Mouse (Mus musculus) kidney, postnatal 0 days (tissue): ENCODE data around the gene Gdi2. TPM values are rescaled to one million over a fixed set of nuclear protein-coding genes. Genes with fewer than 3 reads are reported as not detected.

Experiments
- ATAC-seq: fragments of 200-750 bp; cut with Nextera tagmentation; replicated peaks from 2 replicates; pipeline ENCODE4 v1.8.0; 2017; ENCODE audit warnings: low read depth, moderate number of reproducible peaks, moderate TSS enrichment, moderate library complexity; ENCODE audit not compliant: low FRiP score
- DNase-seq: peaks from one replicate; pipeline ENCODE4 v3.0.0-alpha.2; 2016; ENCODE audit warnings: low spot score
- H3K27ac ChIP-seq: fragments of 300-500 bp; sonication (generic); 2 replicates; pipeline ENCODE4 v1.5.1; 2014; ENCODE audit warnings: mild to moderate bottlenecking
- H3K27me3 ChIP-seq: fragments of 300-500 bp; sonication (generic); 2 replicates; pipeline ENCODE4 v1.6.1; 2014; ENCODE audit warnings: low read length, mixed read lengths; ENCODE audit not compliant: insufficient read depth
- H3K36me3 ChIP-seq: fragments of 300-500 bp; sonication (generic); 2 replicates; pipeline ENCODE4 v1.6.1; 2014; ENCODE audit warnings: low read length, mixed read lengths; ENCODE audit not compliant: insufficient read depth
- H3K4me1 ChIP-seq: fragments of 300-500 bp; sonication (generic); replicated peaks from 2 replicates; pipeline ENCODE4 v1.6.1; 2014; ENCODE audit warnings: antibody characterized with exemption, low read length, mixed read lengths; ENCODE audit not compliant: insufficient read depth
- H3K4me2 ChIP-seq: fragments of 300-500 bp; sonication (generic); 2 replicates; pipeline ENCODE4 v1.6.1; 2014; ENCODE audit warnings: mild to moderate bottlenecking, low read length, moderate library complexity, mixed read lengths
- H3K4me3 ChIP-seq: fragments of 300-500 bp; sonication (generic); replicated peaks from 2 replicates; pipeline ENCODE4 v1.5.1; 2014; ENCODE audit warnings: low read depth, low read length
- H3K9ac ChIP-seq: fragments of 300-500 bp; sonication (generic); 2 replicates; pipeline ENCODE4 v1.6.1; 2014; ENCODE audit warnings: low read depth, low read length
- H3K9me3 ChIP-seq: fragments of 300-500 bp; sonication (generic); replicated peaks from 2 replicates; pipeline ENCODE4 v1.6.1; 2016; ENCODE audit warnings: low read length, inconsistent platforms, mixed read lengths
- CTCF ChIP-seq: IDR thresholded peaks from 2 replicates; pipeline ENCODE4 v1.5.1; 2016; ENCODE audit warnings: antibody characterized with exemption, low read depth, mild to moderate bottlenecking, moderate library complexity
- WGBS: fragments of 180-500 bp; shearing (Covaris S2); extraction: QIAGEN DNeasy Blood & Tissue Kit; methylation state at CpG from one replicate; pipeline ENCODE4 v1.1.7; 2014; 5-methylcytosine and 5-hydroxymethylcytosine counted together
- polyA plus RNA-seq: library from polyadenylated mRNA; unstranded; fragments of >200 nt; fragmentation: Nextera tagmentation; extraction: Ambion mirVana; gene quantifications from 2 replicates; pipeline ENCODE4 v1.2.1, GENCODE M21; 2015

Gene Gdi2
- polyA plus RNA-seq, 1 experiment from 2014 or later, result 398 TPM

DNA sequence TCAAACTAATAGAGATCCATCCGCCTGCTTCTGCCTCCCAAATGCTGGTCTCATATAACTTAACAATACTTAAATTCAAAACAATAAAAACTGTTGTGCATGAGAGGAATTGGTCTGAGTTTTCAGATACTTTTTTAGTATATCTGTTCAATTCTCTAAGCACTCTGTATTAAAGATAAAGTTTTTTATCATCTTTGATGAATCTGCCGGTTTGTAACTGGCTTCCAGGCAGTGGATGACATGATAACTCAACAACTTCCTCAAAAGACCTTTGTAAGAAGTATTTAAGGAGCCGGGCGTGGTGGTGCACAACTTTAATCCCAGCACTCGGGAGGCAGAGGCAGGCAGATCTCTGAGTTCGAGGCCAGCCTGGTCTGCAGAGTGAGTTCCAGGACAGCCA, 58.4 kb downstream of the Gdi2 start:
- Histone ChIP-seq H3K4me1 (no peaks in the 10 kb centered on the region), H3K27ac (no peak overlapping the region), H3K9ac (no peak overlapping the region), H3K27me3 (no peaks in the 10 kb centered on the region), H3K4me2 (no peak overlapping the region), H3K4me3 (no peak overlapping the region), H3K9me3 (no peaks in the 10 kb centered on the region), H3K36me3 (0 out of 2 replicates have a peak, but pooled peaks cover 23% of the 10 kb centered on the region)
- no peak for ATAC-seq
- TF ChIP-seq CTCF, result no peak
- no peak for DNase-seq
- WGBS, result 93% methylated on average over 6 of the region's 6 CpGs

- H3K9ac ChIP-seq, result peak overlapping the region; percentile 75
Observed at GRCm38 (mm10) chr13:3609780-3610117, 71.9 kb downstream of the Gdi2 start.

GRCm38 (mm10) chr13:3610118-3610794, 72.4 kb downstream of the Gdi2 start:
- peak overlapping the region; percentile 86 for H3K4me2 ChIP-seq
- no peak for TF ChIP-seq CTCF
- H3K36me3 ChIP-seq, result no peaks in the 10 kb centered on the region
- peak overlapping the region; percentile 94 for H3K4me3 ChIP-seq
- no peaks in the 10 kb centered on the region for H3K27me3 ChIP-seq
- ATAC-seq (peak; percentile 33), DNase-seq (peak; percentile 72)
- no peaks in the 10 kb centered on the region for H3K4me1 ChIP-seq
- peak overlapping the region; percentile 75 for H3K9ac ChIP-seq
- WGBS, result under 1% methylated on average over 34 of the region's 50 CpGs
- peak overlapping the region; percentile 95 for H3K27ac ChIP-seq
- no peaks in the 10 kb centered on the region for H3K9me3 ChIP-seq

More at GRCm38 (mm10) chr13:3609780-3610117, 71.9 kb downstream of the Gdi2 start:
- H3K27ac ChIP-seq, result no peak overlapping the region; the same call in 1 of the 2 replicates
- WGBS, result 21% methylated on average over 8 of the region's 8 CpGs
- ATAC-seq, result no peak
- TF ChIP-seq CTCF, result no peak
- H3K4me2 ChIP-seq, result peak overlapping the region; percentile 86
- no peak for DNase-seq
- no peaks in the 10 kb centered on the region for H3K4me1 ChIP-seq
- no peaks in the 10 kb centered on the region for H3K36me3 ChIP-seq
- no peaks in the 10 kb centered on the region for H3K27me3 ChIP-seq
- H3K4me3 ChIP-seq, result peak overlapping the region; percentile 94
- H3K9me3 ChIP-seq, result no peaks in the 10 kb centered on the region

- peak within 1 kb of the TSS; percentile 75 for H3K9ac ChIP-seq
- H3K4me2 ChIP-seq, result peak within 1 kb of the TSS; percentile 86
- peak within 1 kb of the TSS; percentile 95 for H3K27ac ChIP-seq
- no peaks in the 10 kb centered on the region for H3K27me3 ChIP-seq
- peak; percentile 99 for ATAC-seq
- TF ChIP-seq CTCF, result no peak
- under 1% methylated on average over 58 of the region's 58 CpGs for WGBS
- H3K4me3 ChIP-seq, result peak within 1 kb of the TSS; percentile 94
- H3K9me3 ChIP-seq, result no peaks in the 10 kb centered on the region
- peak; percentile 99 for DNase-seq
- no peaks in the 10 kb centered on the region for H3K36me3 ChIP-seq
- H3K4me1 ChIP-seq, result no peaks in the 10 kb centered on the region
Observed at GRCm38 (mm10) chr13:3610795-3611438, 73.1 kb downstream of the Gdi2 start, which contains the start of gene Fam208b. Gene Fam208b, minus strand, starts transcription at chr13:3611108.

Other genes with a start within 250 kb of the Gdi2 start
- gene Fam208b, start 73.0 kb downstream of the Gdi2 start, polyA plus RNA-seq, result 8.3 and 8.4 TPM in 2 replicates
- 9.2 and 11.7 TPM in 2 replicates for gene Asb13, start 96.0 kb downstream of the Gdi2 start, polyA plus RNA-seq